Mouse (Mus musculus) liver, embryonic 16.5 days (tissue): ENCODE data around the gene Phactr2. TPM values are rescaled to one million over a fixed set of nuclear protein-coding genes. Genes with fewer than 3 reads are reported as not detected.

Experiments
- ATAC-seq: fragments of 200-750 bp; cut with Nextera tagmentation; 2 replicates; pipeline ENCODE4 v1.8.0; 2017; ENCODE audit warnings: low read depth, mild to moderate bottlenecking, moderate number of reproducible peaks, moderate library complexity
- H3K27ac ChIP-seq: fragments of 300-500 bp; sonication (generic); 2 replicates; pipeline ENCODE4 v1.5.1; 2014; ENCODE audit warnings: mild to moderate bottlenecking, low read length
- H3K27me3 ChIP-seq: fragments of 300-500 bp; sonication (generic); 2 replicates; pipeline ENCODE4 v1.6.1; 2014; ENCODE audit warnings: low read depth, low read length, mixed read lengths; ENCODE audit not compliant: control insufficient read depth, insufficient read depth
- H3K36me3 ChIP-seq: fragments of 300-500 bp; sonication (generic); 2 replicates; pipeline ENCODE4 v1.6.1; 2014; ENCODE audit warnings: mild to moderate bottlenecking; ENCODE audit not compliant: control insufficient read depth, insufficient read depth
- H3K4me1 ChIP-seq: fragments of 300-500 bp; sonication (generic); 2 replicates; pipeline ENCODE4 v1.6.1; 2014; ENCODE audit warnings: low read depth, low read length, mixed read lengths; ENCODE audit not compliant: control insufficient read depth
- H3K4me2 ChIP-seq: fragments of 300-500 bp; sonication (generic); 2 replicates; pipeline ENCODE4 v1.6.1; 2014; ENCODE audit warnings: low read depth, low read length, mixed read lengths
- H3K4me3 ChIP-seq: fragments of 300-500 bp; sonication (generic); 2 replicates; pipeline ENCODE4 v1.5.1; 2014; ENCODE audit warnings: low read depth, mild to moderate bottlenecking, low read length
- H3K9ac ChIP-seq: fragments of 300-500 bp; sonication (generic); 2 replicates; pipeline ENCODE4 v1.6.1; 2014; ENCODE audit warnings: low read depth, low read length
- H3K9me3 ChIP-seq: fragments of 300-500 bp; sonication (generic); replicated peaks from 2 replicates; pipeline ENCODE4 v1.6.1; 2016; ENCODE audit warnings: low read length; ENCODE audit not compliant: control insufficient read depth
- WGBS: fragments of 180-500 bp; shearing (Covaris S2); extraction: QIAGEN DNeasy Blood & Tissue Kit; methylation state at CpG from one replicate; pipeline ENCODE4 v1.1.7; 2014; ENCODE audit not compliant: insufficient replicate concordance; 5-methylcytosine and 5-hydroxymethylcytosine counted together
- polyA plus RNA-seq: library from polyadenylated mRNA; unstranded; fragments of >200 nt; fragmentation: Nextera tagmentation; extraction: Ambion mirVana; gene quantifications from 2 replicates; pipeline ENCODE4 v1.2.1, GENCODE M21; 2015

Phactr2 gene
- polyA plus RNA-seq, 1 experiment from 2014 or later = 3.4 TPM

DNA sequence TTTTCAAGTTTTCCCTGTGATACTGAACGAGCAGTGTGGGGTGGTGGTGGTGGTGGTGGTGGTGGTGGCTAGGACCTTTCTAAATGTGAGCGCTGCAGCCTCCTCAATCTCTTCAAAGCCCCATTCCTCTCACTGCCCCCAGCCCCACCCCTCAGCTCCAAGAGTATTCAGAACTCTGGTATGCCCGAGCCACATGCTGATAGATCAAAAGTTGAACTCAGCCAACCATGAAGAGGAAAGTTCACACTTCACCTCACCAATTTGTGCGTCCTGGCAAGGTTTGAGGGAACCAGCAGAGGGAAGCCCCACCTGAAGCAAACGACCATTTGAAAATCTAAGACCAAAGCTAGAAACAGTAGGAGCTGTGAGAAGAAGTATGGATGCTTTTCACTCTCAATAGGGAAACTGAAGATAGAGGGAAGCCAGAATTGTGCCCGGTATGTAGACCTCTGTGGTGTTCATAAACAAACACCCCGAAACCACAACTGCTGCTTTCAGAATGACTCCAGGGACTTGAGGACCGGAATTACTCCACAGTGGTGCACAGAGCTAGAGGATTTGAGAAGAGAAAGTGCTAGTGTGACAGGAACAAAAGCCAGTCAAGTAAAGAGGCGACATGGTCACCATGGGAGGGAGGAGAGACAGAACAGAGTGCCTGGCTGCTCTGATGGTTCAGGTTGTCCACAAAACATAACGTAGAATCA, 35.9 kb downstream of the Phactr2 start:
- Histone ChIP-seq H3K4me3 (no peak overlapping the region), H3K27me3 (no peaks in the 10 kb centered on the region), H3K36me3 (no peaks in the 10 kb centered on the region), H3K9ac (no peak overlapping the region), H3K4me2 (no peak overlapping the region), H3K27ac (no peak overlapping the region), H3K4me1 (no peaks in the 10 kb centered on the region), H3K9me3 (no peaks in the 10 kb centered on the region)
- WGBS = 45% methylated on average over 10 of the region's 10 CpGs
- no peak for ATAC-seq

DNA sequence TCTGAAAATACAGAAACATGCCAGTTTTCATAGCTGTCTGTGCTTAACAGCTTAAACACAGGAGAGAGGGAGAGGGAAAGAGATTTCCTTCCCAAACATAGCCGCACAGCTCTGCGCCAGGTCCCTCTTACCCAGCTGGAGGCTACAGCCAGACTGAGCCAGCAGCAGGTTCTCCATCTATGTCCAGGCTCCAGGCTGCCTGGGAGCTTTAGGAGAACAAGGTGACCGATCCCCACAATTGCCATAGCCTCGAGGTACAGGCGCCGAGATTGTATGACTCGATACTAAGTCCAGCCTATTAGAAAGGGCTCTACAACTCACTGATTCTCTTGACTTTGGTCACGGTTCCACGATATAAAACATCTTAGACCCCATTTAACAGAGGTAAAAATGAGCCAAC, 37.2 kb downstream of the Phactr2 start:
- Histone ChIP-seq H3K9me3 (no peaks in the 10 kb centered on the region), H3K4me3 (no peak overlapping the region), H3K9ac (no peak overlapping the region)

DNA sequence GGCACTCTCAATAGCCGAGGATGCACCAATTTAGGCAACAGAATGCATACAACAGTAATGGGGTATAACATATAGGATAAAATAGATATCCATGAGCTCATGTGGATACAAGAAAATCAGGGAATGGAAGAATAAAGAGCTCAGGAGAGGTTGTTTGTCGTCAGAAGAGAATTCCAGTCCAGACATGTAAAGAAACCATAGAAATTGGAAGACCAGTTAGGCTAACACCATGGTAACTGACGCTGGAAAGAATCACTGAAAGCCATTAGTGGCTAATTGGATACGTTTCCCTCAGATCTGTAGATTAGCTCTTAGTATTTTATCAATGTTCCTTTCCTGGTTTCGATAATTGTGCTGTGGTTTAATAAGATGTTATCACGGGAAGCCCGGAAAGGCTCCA, 41.2 kb downstream of the Phactr2 start:
- ATAC-seq = no peak
- 64% methylated on average over 7 of the region's 7 CpGs for WGBS
- H3K4me2 ChIP-seq = no peak overlapping the region
- no peaks in the 10 kb centered on the region for H3K27me3 ChIP-seq
- no peaks in the 10 kb centered on the region for H3K36me3 ChIP-seq
- H3K4me1 ChIP-seq = no peaks in the 10 kb centered on the region
- no peak overlapping the region for H3K27ac ChIP-seq
- H3K9me3 ChIP-seq = no peaks in the 10 kb centered on the region
- H3K4me3 ChIP-seq = no peak overlapping the region
- no peak overlapping the region for H3K9ac ChIP-seq

More for the DNA sequence above, 37.2 kb downstream of the Phactr2 start:
- no peak overlapping the region for H3K4me2 ChIP-seq
- no peak for ATAC-seq
- no peaks in the 10 kb centered on the region for H3K27me3 ChIP-seq
- no peaks in the 10 kb centered on the region for H3K4me1 ChIP-seq
- H3K36me3 ChIP-seq = no peaks in the 10 kb centered on the region
- 74% methylated on average over 9 of the region's 9 CpGs for WGBS
- H3K27ac ChIP-seq = no peak overlapping the region

DNA sequence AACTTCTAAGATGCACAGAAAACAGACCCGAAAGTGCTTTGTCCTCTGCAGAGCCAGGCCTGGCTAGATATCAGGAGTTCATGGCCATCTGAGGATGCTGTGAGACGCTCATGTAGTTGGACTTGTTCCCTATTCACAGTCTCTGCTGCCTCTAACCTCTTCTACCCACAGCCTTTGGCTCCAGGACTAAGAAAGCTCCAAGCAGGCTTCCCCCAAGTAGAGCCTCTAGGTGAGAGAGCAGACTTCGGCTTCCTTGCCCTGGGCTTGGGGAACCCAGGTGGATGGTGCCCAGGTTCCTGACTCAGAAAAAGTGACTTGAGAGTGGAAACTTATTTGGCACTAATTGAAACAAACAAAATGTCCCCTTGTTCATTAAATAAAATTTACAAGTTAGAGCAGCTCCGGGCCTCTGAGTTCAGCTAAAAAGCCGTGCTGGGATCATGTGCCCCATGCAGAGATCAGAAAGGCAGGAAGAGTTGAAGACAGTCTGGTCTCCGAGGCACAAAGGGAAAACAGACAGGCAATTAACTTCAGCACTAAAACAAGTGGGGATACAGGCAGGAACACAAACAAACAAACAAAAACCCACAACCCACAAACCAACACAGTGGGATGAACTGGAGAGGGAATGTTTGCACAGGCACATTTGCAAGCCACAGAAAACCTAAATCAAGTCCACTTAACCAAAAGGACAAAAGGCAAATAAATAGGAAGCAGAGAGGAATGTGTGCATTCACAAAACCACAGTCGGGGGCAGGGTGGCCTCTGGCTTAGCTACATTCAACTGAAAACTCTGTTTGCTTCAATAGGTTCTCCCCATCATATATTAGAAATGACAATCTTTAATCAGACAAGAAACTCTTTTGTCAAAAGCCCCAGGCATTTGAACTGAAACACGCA, 42.3 kb downstream of the Phactr2 start:
- H3K4me2 ChIP-seq = no peak overlapping the region
- 32% methylated on average over 8 of the region's 8 CpGs for WGBS
- H3K9me3 ChIP-seq = no peaks in the 10 kb centered on the region
- no peak for ATAC-seq
- H3K27me3 ChIP-seq = no peaks in the 10 kb centered on the region
- H3K9ac ChIP-seq = no peak overlapping the region
- H3K4me3 ChIP-seq = no peak overlapping the region
- H3K36me3 ChIP-seq = no peaks in the 10 kb centered on the region
- H3K4me1 ChIP-seq = no peaks in the 10 kb centered on the region
- H3K27ac ChIP-seq = no peak overlapping the region

DNA sequence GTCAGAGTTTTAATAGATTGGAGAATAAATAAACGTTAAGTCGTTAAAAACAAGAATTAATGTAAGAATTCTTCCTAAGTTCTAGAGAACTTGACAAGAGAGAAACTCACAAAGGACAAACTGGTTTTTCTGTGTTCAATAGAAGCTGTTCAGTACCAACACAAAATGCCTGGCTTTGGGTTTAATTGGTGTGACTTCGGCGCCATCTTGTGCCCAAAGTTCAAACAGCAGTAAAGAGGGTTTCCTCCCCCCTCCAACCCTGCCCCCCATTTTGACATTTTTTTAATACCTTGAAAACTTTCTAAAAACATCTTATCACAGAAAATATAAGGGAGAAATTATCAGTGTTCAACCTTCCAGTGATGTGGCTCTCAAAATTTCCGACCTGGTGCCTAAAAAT, 44.4 kb downstream of the Phactr2 start:
- no peaks in the 10 kb centered on the region for H3K9me3 ChIP-seq
- H3K4me3 ChIP-seq = no peak overlapping the region
- no peaks in the 10 kb centered on the region for H3K27me3 ChIP-seq
- H3K4me1 ChIP-seq = no peaks in the 10 kb centered on the region
- ATAC-seq = no peak
- H3K36me3 ChIP-seq = no peaks in the 10 kb centered on the region
- no peak overlapping the region for H3K4me2 ChIP-seq
- H3K27ac ChIP-seq = no peak overlapping the region
- WGBS = 13% methylated on average over 5 of the region's 5 CpGs
- no peak overlapping the region for H3K9ac ChIP-seq

DNA sequence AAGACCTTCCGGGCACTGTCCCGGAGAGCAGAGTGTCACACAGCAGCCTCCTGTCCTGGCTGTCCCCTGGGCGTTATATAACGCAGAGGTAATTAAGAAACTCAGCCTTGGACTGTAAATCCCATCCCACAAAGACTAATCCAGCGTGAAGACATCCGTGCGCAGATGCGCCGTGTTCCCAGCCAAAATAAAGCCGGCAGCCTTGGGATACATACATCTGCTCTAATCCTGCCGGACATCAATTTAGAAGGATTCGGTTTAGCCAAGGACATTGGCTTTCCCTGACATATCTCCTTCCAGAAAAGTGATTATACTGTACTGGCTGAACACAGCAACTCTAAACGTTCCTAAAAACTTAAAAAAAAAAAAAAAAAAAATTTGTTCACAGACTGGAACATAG, 45.0 kb downstream of the Phactr2 start:
- ATAC-seq = no peak
- 68% methylated on average over 13 of the region's 13 CpGs for WGBS
- H3K4me1 ChIP-seq = no peaks in the 10 kb centered on the region
- H3K27me3 ChIP-seq = no peaks in the 10 kb centered on the region
- no peak overlapping the region for H3K9ac ChIP-seq
- H3K9me3 ChIP-seq = no peaks in the 10 kb centered on the region
- no peaks in the 10 kb centered on the region for H3K36me3 ChIP-seq
- no peak overlapping the region for H3K27ac ChIP-seq
- no peak overlapping the region for H3K4me3 ChIP-seq
- no peak overlapping the region for H3K4me2 ChIP-seq

DNA sequence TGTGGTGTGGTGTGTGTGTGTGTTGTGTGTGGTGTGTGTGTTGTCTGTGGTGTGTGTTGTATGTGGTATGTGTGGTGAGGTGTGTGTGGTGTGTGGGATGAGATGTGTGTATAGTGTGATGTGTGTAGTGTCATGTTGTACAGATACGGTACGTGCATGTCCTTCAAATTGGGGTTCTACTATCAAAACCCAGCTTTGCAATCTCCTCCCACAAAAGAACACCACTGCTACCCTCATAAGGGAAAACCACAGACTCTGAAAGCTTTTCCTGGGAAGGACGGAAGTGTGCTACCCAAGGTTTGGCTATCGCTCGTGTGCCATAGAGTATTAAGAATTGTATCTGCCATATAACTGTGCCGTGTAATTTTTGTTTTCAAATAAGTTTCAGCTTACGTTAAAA, 45.7 kb downstream of the Phactr2 start:
- no peaks in the 10 kb centered on the region for H3K9me3 ChIP-seq
- H3K27me3 ChIP-seq = no peaks in the 10 kb centered on the region
- H3K36me3 ChIP-seq = no peaks in the 10 kb centered on the region
- WGBS = 31% methylated on average over 7 of the region's 7 CpGs
- H3K4me1 ChIP-seq = no peaks in the 10 kb centered on the region
- no peak overlapping the region for H3K9ac ChIP-seq
- ATAC-seq = no peak
- H3K4me3 ChIP-seq = no peak overlapping the region
- no peak overlapping the region for H3K27ac ChIP-seq
- H3K4me2 ChIP-seq = no peak overlapping the region

DNA sequence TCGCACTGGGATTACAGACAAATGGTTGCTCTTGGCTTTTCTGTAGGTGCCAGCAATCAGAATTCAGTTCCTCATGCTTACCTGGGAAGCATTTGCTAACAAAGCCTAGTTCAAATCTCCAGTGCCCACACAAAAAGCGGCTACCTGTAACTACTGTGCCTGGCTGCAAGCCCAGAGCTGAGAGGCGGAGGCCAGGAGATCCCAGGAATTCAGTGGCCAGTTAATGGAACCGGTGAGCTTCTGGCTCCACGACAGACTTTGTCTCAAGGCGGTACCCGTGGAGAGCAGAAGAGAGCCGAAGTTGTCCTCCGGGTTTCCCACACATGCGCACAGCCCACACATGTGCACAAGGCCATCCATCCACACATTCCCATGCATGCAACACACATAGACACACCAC, 46.6 kb downstream of the Phactr2 start:
- no peak for ATAC-seq
- WGBS = 71% methylated on average over 10 of the region's 10 CpGs
- Histone ChIP-seq H3K4me2 (no peak overlapping the region), H3K27ac (no peak overlapping the region), H3K27me3 (no peaks in the 10 kb centered on the region), H3K9ac (no peak overlapping the region), H3K4me1 (no peaks in the 10 kb centered on the region), H3K4me3 (no peak overlapping the region), H3K36me3 (no peaks in the 10 kb centered on the region), H3K9me3 (no peaks in the 10 kb centered on the region)

DNA sequence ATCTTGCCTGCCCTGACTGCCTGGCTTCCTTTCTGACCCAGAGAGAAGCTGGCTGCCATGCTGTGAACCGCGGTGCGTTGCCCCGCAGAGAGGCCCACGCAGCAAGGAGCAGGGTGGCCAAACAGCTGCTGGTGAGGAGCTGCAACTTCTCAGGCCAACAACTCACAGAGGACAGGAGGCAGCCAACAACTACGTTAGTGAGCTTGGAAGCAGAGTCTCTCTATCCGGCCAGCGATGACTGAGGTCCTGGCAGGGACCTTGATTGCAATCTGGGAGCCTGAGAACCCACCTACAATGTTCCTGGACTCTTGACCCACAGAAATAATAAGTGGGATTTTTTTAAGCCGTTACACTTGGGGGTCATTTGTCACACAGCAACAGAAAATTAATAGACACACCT, 49.0 kb downstream of the Phactr2 start:
- Histone ChIP-seq H3K4me3 (no peak overlapping the region), H3K36me3 (no peaks in the 10 kb centered on the region), H3K4me2 (no peak overlapping the region), H3K9me3 (no peaks in the 10 kb centered on the region), H3K4me1 (no peaks in the 10 kb centered on the region), H3K27me3 (no peaks in the 10 kb centered on the region), H3K27ac (no peak overlapping the region), H3K9ac (no peak overlapping the region)
- ATAC-seq = no peak
- WGBS = 71% methylated on average over 9 of the region's 9 CpGs
